Mouse (Mus musculus): Measurements from ENCODE around the gene Krtap1-3.
"Not testable (repeated sequence)": the region's sequence is repeated elsewhere in the genome, so short reads cannot be mapped to it uniquely, and the experiment has no call there.

Krtap1-3 gene

GRCm38 (mm10) chr11:99590981-99591380, at the start of gene Krtap1-3:
Gene Krtap1-3, minus strand, starts transcription at chr11:99591339.
- no peak for DNase-seq (ENCODE audit: low read depth, low spot score)

- DNase-seq (ENCODE audit: low read depth, low spot score) = no peak
These were observed 49.8 kb upstream of the Krtap1-3 start for GRCm38 (mm10) chr11:99640926-99641325.

GRCm38 (mm10) chr11:99637086-99637485, 45.9 kb upstream of the Krtap1-3 start:
- no peak for DNase-seq (ENCODE audit: low read depth, low spot score)

- DNase-seq (ENCODE audit: low read depth, low spot score) = no peak
These were observed 43.6 kb upstream of the Krtap1-3 start, which contains the start of gene Krtap4-2 for GRCm38 (mm10) chr11:99634653-99635134. Gene Krtap4-2, minus strand, starts transcription at chr11:99635084.

GRCm38 (mm10) chr11:99633293-99633692, 42.2 kb upstream of the Krtap1-3 start:
- no peak for DNase-seq (ENCODE audit: low read depth, low spot score)

GRCm38 (mm10) chr11:99630890-99631289, 39.8 kb upstream of the Krtap1-3 start:
- no peak for DNase-seq (ENCODE audit: low read depth, low spot score)

GRCm38 (mm10) chr11:99628138-99628537, 37.0 kb upstream of the Krtap1-3 start, which contains the start of gene Krtap4-1:
Gene Krtap4-1, minus strand, starts transcription at chr11:99628238.
- DNase-seq (ENCODE audit: low read depth, low spot score) = no peak

- DNase-seq (ENCODE audit: low read depth, low spot score) = no peak
These were observed 29.2 kb upstream of the Krtap1-3 start, which contains the start of gene Gm11562 for GRCm38 (mm10) chr11:99620335-99620734. Gene Gm11562, minus strand, starts transcription at chr11:99620435.

GRCm38 (mm10) chr11:99614796-99615363, 23.7 kb upstream of the Krtap1-3 start, which contains the start of gene Krtap2-4:
Gene Krtap2-4, minus strand, starts transcription at chr11:99614846.
- no peak for DNase-seq (ENCODE audit: low read depth, low spot score)

GRCm38 (mm10) chr11:99610089-99610488, 18.9 kb upstream of the Krtap1-3 start, which contains the start of gene Gm11937:
Gene Gm11937, minus strand, starts transcription at chr11:99610189.
- not testable (repeated sequence) for DNase-seq (ENCODE audit: low read depth, low spot score)

GRCm38 (mm10) chr11:99609126-99609525, 18.0 kb upstream of the Krtap1-3 start:
- DNase-seq (ENCODE audit: low read depth, low spot score) = peak; percentile 0

- DNase-seq (ENCODE audit: low read depth, low spot score) = not testable (repeated sequence)
These were observed 12.1 kb upstream of the Krtap1-3 start, which contains the start of gene Gm11938 for GRCm38 (mm10) chr11:99603208-99603607. Gene Gm11938, minus strand, starts transcription at chr11:99603308.

GRCm38 (mm10) chr11:99597742-99598141, 6.6 kb upstream of the Krtap1-3 start, which contains the start of gene Krtap9-3:
Gene Krtap9-3, minus strand, starts transcription at chr11:99598105.
- DNase-seq (ENCODE audit: low read depth, low spot score) = not testable (repeated sequence)

- no peak for DNase-seq (ENCODE audit: low read depth, low spot score)
These were observed 6.0 kb downstream of the Krtap1-3 start for GRCm38 (mm10) chr11:99585096-99585495.

- DNase-seq (ENCODE audit: low read depth, low spot score) = no peak
These were observed 7.9 kb downstream of the Krtap1-3 start, which contains the start of gene Krtap1-4 for GRCm38 (mm10) chr11:99583245-99583704. Gene Krtap1-4, minus strand, starts transcription at chr11:99583654.

GRCm38 (mm10) chr11:99581564-99581963, 9.6 kb downstream of the Krtap1-3 start:
- DNase-seq (ENCODE audit: low read depth, low spot score) = no peak

GRCm38 (mm10) chr11:99581051-99581450, 10.1 kb downstream of the Krtap1-3 start:
- DNase-seq (ENCODE audit: low read depth, low spot score) = no peak

- no peak for DNase-seq (ENCODE audit: low read depth, low spot score)
These were observed 10.5 kb downstream of the Krtap1-3 start, which contains the start of gene Krtap1-5 for GRCm38 (mm10) chr11:99580636-99581035. Gene Krtap1-5, minus strand, starts transcription at chr11:99581016.

- peak; percentile 20 for DNase-seq (ENCODE audit: low read depth, low spot score)
These were observed 17.0 kb downstream of the Krtap1-3 start for GRCm38 (mm10) chr11:99574106-99574505.

GRCm38 (mm10) chr11:99573164-99573563, 18.0 kb downstream of the Krtap1-3 start:
- DNase-seq (ENCODE audit: low read depth, low spot score) = no peak

- DNase-seq (ENCODE audit: low read depth, low spot score) = no peak
These were observed 24.6 kb downstream of the Krtap1-3 start, which contains the start of gene Krtap3-1 for GRCm38 (mm10) chr11:99566530-99566929. Gene Krtap3-1, minus strand, starts transcription at chr11:99566630.

GRCm38 (mm10) chr11:99562580-99562979, 28.6 kb downstream of the Krtap1-3 start:
- no peak for DNase-seq (ENCODE audit: low read depth, low spot score)

GRCm38 (mm10) chr11:99559366-99559765, 31.8 kb downstream of the Krtap1-3 start, which contains the start of gene Gm11939:
Gene Gm11939, minus strand, starts transcription at chr11:99559466.
- no peak for DNase-seq (ENCODE audit: low read depth, low spot score)
